Mouse (Mus musculus) E14TG2a.4 (cell line): ENCODE measurements at regions not wholly inside any gene's neighbourhood (a gene's known extent, or its start where the extent isn't known, plus 50 kb on each side); places are given as distances from the start of the nearest gene placed in this dataset.

Experiments used
- CTCF ChIP-seq: conservative IDR thresholded peaks from 2 replicates; pipeline ENCODE4 v1.5.1; 2014; ENCODE audit warnings: low read length
- NANOG ChIP-seq: IDR thresholded peaks from 2 replicates; pipeline ENCODE4 v1.6.1; 2014; ENCODE audit warnings: borderline replicate concordance, low read length, mixed read lengths
- POU5F1 ChIP-seq: IDR thresholded peaks from 2 replicates; pipeline ENCODE4 v1.6.1; 2014; ENCODE audit warnings: low read length, borderline replicate concordance

GRCm38 (mm10) chr2:159250065-159250464, 455.5 kb downstream of the Dhx35 start:
- TF ChIP-seq CTCF (no peak), NANOG (no peak), POU5F1 (no peak)
